Comparison of ENCODE assay signal across 9 mouse cellular contexts in genomic region chr1:46425137-46425925, GRCm38 (mm10). TPM values are rescaled to one million over a fixed set of nuclear protein-coding genes. Genes with fewer than 3 reads are reported as not detected.
DNase-seq lines count a peak whose midpoint lies in the region; ATAC-seq lines count a peak whose summit lies in the region.
"Had no signal": no experiment of that assay in that cellular context is flagged by ENCODE, and none has a peak within 500 bp of the region (broad histone marks: within the 10 kb centered on the region; RNA-seq: fewer than 3 reads in every experiment).

Gene Dnah7c, plus strand, starts transcription at chr1:46425592.

- no peaks in the 10 kb centered on the region for H3K36me3 ChIP-seq in heart, embryonic 11.5 days (ENCODE audit: control insufficient read depth, insufficient read depth, low read length)
- H3K36me3 ChIP-seq in forebrain, embryonic 14.5 days (ENCODE audit: control insufficient read depth, insufficient read depth, low read length) = no peaks in the 10 kb centered on the region

- ATAC-seq in heart, embryonic 11.5 days (replicated peaks; ENCODE audit: insufficient number of reproducible peaks, low FRiP score, low TSS enrichment) = peak; percentile 39; the same call in 1 of the 2 replicates
- peak; percentile 85 for ATAC-seq in forebrain, embryonic 14.5 days

- 9% methylated on average over 30 of the region's 30 CpGs for WGBS in heart, embryonic 11.5 days (ENCODE audit: insufficient replicate concordance)
- 14% methylated on average over 30 of the region's 30 CpGs for WGBS in forebrain, embryonic 14.5 days

- no peak for DNase-seq in heart, adult 8-10 months (ENCODE audit: low spot score)
- peak; percentile 78 for DNase-seq in R1 (ENCODE audit: low read depth, low spot score)
- DNase-seq in forebrain, embryonic 14.5 days (ENCODE audit: low spot score) = peak; percentile 73
- DNase-seq in left cerebral cortex, postnatal 36 days (ENCODE audit: low spot score in 2 of 2) = peak; percentile 21 to 22
- DNase-seq in neural tube, embryonic 10.5 days (ENCODE audit: extremely low spot score, low spot score) = peak; percentile 63
- DNase-seq in thymus, postnatal 25 days = peak; percentile 33
- no peak for DNase-seq in urinary bladder, postnatal 10 days (ENCODE audit: low spot score)

- H3K27me3 ChIP-seq in heart, embryonic 11.5 days (ENCODE audit: control insufficient read depth, insufficient read depth, low read length) = no peaks in the 10 kb centered on the region
- no peaks in the 10 kb centered on the region for H3K27me3 ChIP-seq in forebrain, embryonic 14.5 days (replicated peaks; ENCODE audit: control insufficient read depth, insufficient read depth, low read length)

- peak within 1 kb of the TSS; percentile 86 for H3K4me2 ChIP-seq in heart, embryonic 11.5 days
- peak within 1 kb of the TSS; percentile 79 for H3K4me2 ChIP-seq in forebrain, embryonic 14.5 days (ENCODE audit: low read length)

- H3K4me1 ChIP-seq in heart, embryonic 11.5 days (ENCODE audit: control insufficient read depth, insufficient read depth, low read length) = no peaks in the 10 kb centered on the region
- H3K4me1 ChIP-seq in forebrain, embryonic 14.5 days (ENCODE audit: control insufficient read depth, insufficient read depth, low read length) = no peaks in the 10 kb centered on the region

- no peak within 1 kb of the TSS for H3K27ac ChIP-seq in heart, embryonic 11.5 days (ENCODE audit: low read depth, low read length)
- H3K27ac ChIP-seq in forebrain, embryonic 14.5 days (ENCODE audit: low read depth, low read length) = no peak within 1 kb of the TSS

- H3K9me3 ChIP-seq in heart, embryonic 11.5 days (replicated peaks; ENCODE audit: control insufficient read depth, low read length) = no peaks in the 10 kb centered on the region
- H3K9me3 ChIP-seq in forebrain, embryonic 14.5 days (replicated peaks; ENCODE audit: control insufficient read depth, low read length) = no peaks in the 10 kb centered on the region

- peak within 1 kb of the TSS; percentile 53 for H3K4me3 ChIP-seq in heart, embryonic 11.5 days (ENCODE audit: low read depth, low read length)
- H3K4me3 ChIP-seq in forebrain, embryonic 14.5 days (ENCODE audit: low read depth, low read length) = peak within 1 kb of the TSS; percentile 46

- peak within 1 kb of the TSS; percentile 46; the same call in 1 of the 2 replicates for H3K9ac ChIP-seq in heart, embryonic 11.5 days (ENCODE audit: low read depth, low read length)
- H3K9ac ChIP-seq in forebrain, embryonic 14.5 days (ENCODE audit: low read length) = peak within 1 kb of the TSS; percentile 56

- intact Hi-C loops in left cerebral cortex, postnatal 36 days (cut with DNase I) = no loop called here

RNA-seq across cellular contexts. Expression of gene Dnah7c, which starts in this region (rescaled TPM):
- 0.11 and 0.25 TPM in 2 replicates for polyA plus RNA-seq in heart, embryonic 11.5 days (2014; fragmentation: Nextera tagmentation; extraction: Ambion mirVana)
- total RNA-seq in heart, adult 8-10 months (2022) = under 1 TPM in 3 of 4 experiments, not detected in 1; 0.03 to 0.27 (median 0.14) TPM
- 0.11 and 0.27 TPM in 2 replicates for polyA plus RNA-seq in forebrain, embryonic 14.5 days (2014; fragmentation: Nextera tagmentation; extraction: Ambion mirVana)
- 1 to 10 TPM in 1 of 2 experiments, under 1 TPM in 1; 0.88 to 1.0 TPM for total RNA-seq in left cerebral cortex, postnatal 36 days (2021)
- total RNA-seq: MEL had no signal

Comparison
In these comparisons a context has a peak if more than half of its experiments do, and no peak if none do; other contexts are left out.
1. Peak in ATAC-seq, H3K4me3 ChIP-seq, H3K9ac ChIP-seq and H3K4me2 ChIP-seq in heart, embryonic 11.5 days; RNA of the gene not detected or under 1 TPM.
2. Peak in DNase-seq, ATAC-seq, H3K4me3 ChIP-seq, H3K9ac ChIP-seq and H3K4me2 ChIP-seq in forebrain, embryonic 14.5 days; RNA of the gene not detected or under 1 TPM.
3. DNase-seq: peak in R1 (single experiment), left cerebral cortex, postnatal 36 days (2 of 2), neural tube, embryonic 10.5 days (single experiment) and thymus, postnatal 25 days (single experiment); none in heart, adult 8-10 months (single experiment) and urinary bladder, postnatal 10 days (single experiment).